Mouse (Mus musculus): ENCODE data around the gene Pgs1. TPM values are rescaled to one million over a fixed set of nuclear protein-coding genes. Genes with fewer than 3 reads are reported as not detected.
A peak's percentile ranks its signal among the peaks of the same experiment; 100 is the strongest.

Gene Pgs1
- polyA plus RNA-seq, 1 experiment from 2014 or later, result 40.8 TPM

DNA sequence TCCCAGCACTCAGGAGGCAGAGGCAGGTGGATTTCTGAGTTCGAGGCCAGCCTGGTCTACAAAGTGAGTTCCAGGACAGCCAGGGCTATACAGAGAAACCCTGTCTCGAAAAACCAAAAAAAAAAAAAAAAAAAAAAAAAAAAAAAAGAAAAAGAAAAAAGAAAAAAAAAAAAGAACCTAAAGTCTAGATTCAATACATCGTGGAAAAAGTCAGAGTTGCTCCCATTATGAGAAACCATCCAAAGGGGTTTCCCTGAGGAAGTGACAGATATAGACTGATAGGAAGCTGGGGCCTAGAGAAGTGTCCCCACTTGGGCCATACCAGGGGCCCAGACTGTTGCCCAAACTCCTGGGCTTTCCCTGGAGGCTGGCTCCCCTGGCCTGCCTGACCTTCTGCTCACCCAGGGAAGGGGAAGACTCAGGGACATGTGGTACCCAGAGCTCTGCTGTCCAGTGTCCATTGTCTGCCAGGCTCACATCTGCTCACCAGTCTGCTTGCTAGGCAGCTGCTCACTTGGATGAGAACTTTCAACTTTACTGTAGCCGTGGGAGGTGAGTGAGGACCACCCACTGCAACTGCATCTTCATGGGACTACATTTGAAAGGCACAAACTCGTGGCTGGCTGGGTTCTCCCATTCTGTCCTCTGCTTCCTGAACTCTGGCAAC, 8.3 kb upstream of the Pgs1 start:
- no peak for DNase-seq
- WGBS, result 62% methylated on average over 4 of the region's 5 CpGs
- peaks cover 23% of the 10 kb centered on the region for H3K4me1 ChIP-seq (ENCODE audit: insufficient read depth)
- no peaks in the 10 kb centered on the region for H3K9me3 ChIP-seq (ENCODE audit: low read depth, low read length)
- no peak overlapping the region for H3K27ac ChIP-seq (ENCODE audit: low read depth)
- no peak overlapping the region for H3K4me2 ChIP-seq
- no peaks in the 10 kb centered on the region for H3K27me3 ChIP-seq (ENCODE audit: insufficient read depth, low read length)
- no peak overlapping the region for H3K9ac ChIP-seq
- no peak for TF ChIP-seq CTCF (IDR thresholded peaks at IDR 0.05; ENCODE audit: low read depth)
- H3K36me3 ChIP-seq (ENCODE audit: insufficient read depth), result no peaks in the 10 kb centered on the region
- no peak overlapping the region for H3K4me3 ChIP-seq (ENCODE audit: low read depth, low read length)
- no peak for ATAC-seq (ENCODE audit: insufficient read depth)

DNA sequence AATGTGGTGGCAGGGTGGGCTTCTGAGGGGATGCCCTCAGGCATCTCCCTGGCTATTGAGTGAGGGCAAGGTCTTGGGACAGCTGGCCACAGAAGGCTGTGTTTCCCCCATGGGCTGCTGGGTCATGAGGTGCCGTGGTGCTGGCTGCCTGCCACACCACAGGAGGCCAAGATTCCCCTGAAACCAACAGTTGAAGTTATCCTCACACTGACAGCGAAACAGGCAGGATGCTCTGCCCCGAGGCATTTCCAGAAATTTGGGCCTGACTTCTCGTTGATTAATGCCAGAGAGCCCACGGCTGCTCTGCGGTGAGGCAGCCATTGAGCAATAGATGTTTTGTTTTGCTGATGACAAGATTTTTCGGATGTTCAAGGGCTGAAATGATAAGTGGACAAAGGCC, 6.7 kb upstream of the Pgs1 start:
- H3K4me2 ChIP-seq, result no peak overlapping the region
- no peaks in the 10 kb centered on the region for H3K9me3 ChIP-seq (ENCODE audit: low read depth, low read length)
- peaks cover 17% of the 10 kb centered on the region for H3K4me1 ChIP-seq (ENCODE audit: insufficient read depth)
- H3K9ac ChIP-seq, result no peak overlapping the region
- no peak overlapping the region for H3K4me3 ChIP-seq (ENCODE audit: low read depth, low read length)
- DNase-seq (no peak), ATAC-seq (ENCODE audit: insufficient read depth) (no peak)
- no peak overlapping the region for H3K27ac ChIP-seq (ENCODE audit: low read depth)
- no peaks in the 10 kb centered on the region for H3K27me3 ChIP-seq (ENCODE audit: insufficient read depth, low read length)
- TF ChIP-seq CTCF (IDR thresholded peaks at IDR 0.05; ENCODE audit: low read depth), result no peak
- no peaks in the 10 kb centered on the region for H3K36me3 ChIP-seq (ENCODE audit: insufficient read depth)
- WGBS, result 50% methylated on average over 7 of the region's 7 CpGs

DNA sequence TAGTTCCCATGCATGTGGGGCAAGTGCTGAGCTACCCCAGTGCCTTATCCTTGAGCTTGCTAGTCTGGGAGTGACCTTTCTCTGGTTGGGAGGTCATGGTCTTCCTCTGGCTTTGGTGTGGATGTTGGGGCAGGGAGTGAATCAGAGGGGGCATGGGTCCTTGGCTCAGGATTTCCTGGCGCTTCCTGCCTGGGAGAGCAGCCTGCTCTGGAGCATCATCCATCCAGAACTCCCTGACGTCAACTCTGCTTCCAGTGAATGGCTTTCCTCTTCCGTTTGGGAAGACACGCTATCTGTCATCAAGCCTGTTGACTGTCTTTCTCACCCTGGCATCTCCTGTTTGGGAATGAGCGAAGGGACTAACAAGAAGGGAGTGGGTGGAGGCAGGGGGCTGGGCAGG, 3.7 kb upstream of the Pgs1 start:
- H3K36me3 ChIP-seq (ENCODE audit: insufficient read depth), result no peaks in the 10 kb centered on the region
- 51% methylated on average over 5 of the region's 5 CpGs for WGBS
- H3K4me1 ChIP-seq (ENCODE audit: insufficient read depth), result 0 out of 2 replicates have a peak, but pooled peaks cover 4% of the 10 kb centered on the region
- TF ChIP-seq CTCF (IDR thresholded peaks at IDR 0.05; ENCODE audit: low read depth), result no peak
- H3K9ac ChIP-seq, result no peak overlapping the region
- no peak overlapping the region for H3K4me2 ChIP-seq
- H3K9me3 ChIP-seq (ENCODE audit: low read depth, low read length), result no peaks in the 10 kb centered on the region
- H3K27ac ChIP-seq (ENCODE audit: low read depth), result no peak overlapping the region
- no peak for ATAC-seq (ENCODE audit: insufficient read depth)
- H3K27me3 ChIP-seq (ENCODE audit: insufficient read depth, low read length), result no peaks in the 10 kb centered on the region
- no peak overlapping the region for H3K4me3 ChIP-seq (ENCODE audit: low read depth, low read length)
- peak; percentile 27 for DNase-seq

DNA sequence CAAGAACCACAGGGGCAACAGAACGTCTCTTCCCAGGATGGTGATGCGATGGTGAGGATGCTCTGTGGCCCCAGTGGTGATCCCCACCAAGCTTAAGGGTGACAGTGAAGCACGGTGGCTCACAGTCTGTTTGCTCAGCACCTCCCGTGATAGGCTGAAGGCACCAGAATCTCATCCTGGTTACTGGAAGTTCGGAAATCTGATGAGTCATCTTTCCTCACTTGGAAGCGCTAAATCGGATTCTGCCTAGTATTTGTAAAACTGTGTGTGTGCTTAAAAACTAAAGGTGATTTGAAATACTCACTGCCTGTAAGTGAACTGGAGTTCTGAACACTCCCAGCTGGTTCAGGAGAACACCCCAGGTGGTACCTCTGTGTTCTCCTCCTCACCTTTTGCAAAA, 2.3 kb upstream of the Pgs1 start:
- no peak overlapping the region for H3K4me2 ChIP-seq
- 56% methylated on average over 7 of the region's 7 CpGs for WGBS
- no peak for TF ChIP-seq CTCF (IDR thresholded peaks at IDR 0.05; ENCODE audit: low read depth)

DNA sequence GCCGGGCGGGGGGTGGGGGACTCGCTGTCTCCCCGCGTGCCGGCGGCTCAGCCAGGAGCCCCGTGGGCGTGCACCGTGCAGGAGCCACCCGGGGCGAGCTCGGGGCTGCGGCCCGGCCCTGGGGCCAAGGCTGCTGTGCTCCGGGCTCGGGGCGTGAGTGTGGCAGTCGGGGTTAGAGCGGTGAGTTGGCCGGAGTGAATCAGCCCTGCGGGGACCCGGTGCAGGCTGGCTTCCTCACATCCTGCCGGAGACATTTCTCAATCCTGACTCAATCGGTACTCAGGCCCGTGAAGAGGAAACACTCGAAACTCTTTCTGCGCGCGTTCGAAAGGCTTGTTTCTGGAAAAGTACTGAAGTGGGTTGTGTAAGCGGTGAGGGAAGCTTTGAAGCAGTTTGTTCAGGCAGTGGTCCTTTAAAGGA, 950 bp downstream of the Pgs1 start:
- Histone ChIP-seq H3K4me1 (ENCODE audit: insufficient read depth) (0 out of 2 replicates have a peak, but pooled peaks cover 11% of the 10 kb centered on the region), H3K27ac (ENCODE audit: low read depth) (peak overlapping the region; percentile 85), H3K36me3 (ENCODE audit: insufficient read depth) (no peaks in the 10 kb centered on the region), H3K9me3 (ENCODE audit: low read depth, low read length) (no peaks in the 10 kb centered on the region), H3K9ac (peak overlapping the region; percentile 91), H3K4me3 (ENCODE audit: low read depth, low read length) (peak overlapping the region; percentile 99), H3K4me2 (peak overlapping the region; percentile 85), H3K27me3 (ENCODE audit: insufficient read depth, low read length) (no peaks in the 10 kb centered on the region)
- WGBS, result under 1% methylated on average over 32 of the region's 32 CpGs
- ATAC-seq (ENCODE audit: insufficient read depth), result peak; percentile 76; the same call in 1 of the 2 replicates
- TF ChIP-seq CTCF (IDR thresholded peaks at IDR 0.05; ENCODE audit: low read depth), result no peak
- peak; percentile 61 for DNase-seq

More for the DNA sequence above, 2.3 kb upstream of the Pgs1 start:
- DNase-seq, result no peak
- Histone ChIP-seq H3K27me3 (ENCODE audit: insufficient read depth, low read length) (no peaks in the 10 kb centered on the region), H3K36me3 (ENCODE audit: insufficient read depth) (no peaks in the 10 kb centered on the region), H3K27ac (ENCODE audit: low read depth) (no peak overlapping the region), H3K9me3 (ENCODE audit: low read depth, low read length) (no peaks in the 10 kb centered on the region), H3K4me1 (ENCODE audit: insufficient read depth) (0 out of 2 replicates have a peak, but pooled peaks cover 11% of the 10 kb centered on the region), H3K9ac (no peak overlapping the region), H3K4me3 (ENCODE audit: low read depth, low read length) (no peak overlapping the region)
- no peak for ATAC-seq (ENCODE audit: insufficient read depth)

DNA sequence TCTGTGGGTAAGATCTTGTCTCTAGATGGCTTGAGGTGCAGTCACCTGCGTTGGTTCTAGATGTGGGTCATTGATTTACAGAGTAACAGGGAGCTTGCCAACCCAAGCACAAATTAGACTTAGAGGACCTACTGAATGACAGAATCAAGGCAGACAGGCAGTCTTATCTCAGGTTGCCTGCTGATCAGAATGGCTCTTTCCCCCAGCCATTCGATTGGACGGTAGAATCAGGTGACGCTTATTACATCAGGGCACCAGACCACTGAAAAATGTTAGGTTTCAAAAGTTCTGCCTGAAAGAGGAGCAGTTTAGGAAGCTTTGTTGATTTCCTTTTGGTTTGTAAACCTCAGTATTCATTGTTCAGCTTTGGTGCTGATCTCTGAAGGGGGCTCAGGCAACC, 1.9 kb downstream of the Pgs1 start:
- DNase-seq, result no peak
- 64% methylated on average over 4 of the region's 4 CpGs for WGBS
- 0 out of 2 replicates have a peak, but pooled peaks cover 11% of the 10 kb centered on the region for H3K4me1 ChIP-seq (ENCODE audit: insufficient read depth)

DNA sequence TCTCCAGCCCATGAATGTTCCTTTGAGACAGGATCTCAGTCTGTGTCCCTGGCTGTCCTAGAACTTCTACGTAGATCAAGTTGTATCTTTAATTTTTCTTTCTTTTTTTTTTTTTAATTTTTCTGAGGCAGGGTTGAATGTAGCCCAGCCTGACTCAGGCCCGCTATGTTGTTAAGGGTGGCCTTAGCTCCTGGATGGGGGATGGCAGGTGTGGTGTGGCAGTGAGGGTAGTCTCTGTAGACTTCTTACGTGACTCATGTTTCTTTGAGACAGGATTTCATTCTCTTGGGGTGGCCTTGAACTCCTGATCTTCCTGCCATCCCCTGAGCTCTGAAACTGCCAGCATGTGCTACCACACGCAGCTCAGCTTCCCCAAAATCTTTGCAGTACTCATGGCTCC, 3.1 kb downstream of the Pgs1 start:
- Histone ChIP-seq H3K9ac (no peak overlapping the region), H3K4me1 (ENCODE audit: insufficient read depth) (peaks cover 16% of the 10 kb centered on the region; the same call in 1 of the 2 replicates), H3K4me3 (ENCODE audit: low read depth, low read length) (no peak overlapping the region), H3K4me2 (no peak overlapping the region), H3K36me3 (ENCODE audit: insufficient read depth) (no peaks in the 10 kb centered on the region), H3K9me3 (ENCODE audit: low read depth, low read length) (no peaks in the 10 kb centered on the region), H3K27ac (ENCODE audit: low read depth) (no peak overlapping the region), H3K27me3 (ENCODE audit: insufficient read depth, low read length) (no peaks in the 10 kb centered on the region)
- ATAC-seq (ENCODE audit: insufficient read depth) (no peak), DNase-seq (no peak)
- 85% methylated on average over 4 of the region's 4 CpGs for WGBS
- TF ChIP-seq CTCF (IDR thresholded peaks at IDR 0.05; ENCODE audit: low read depth), result no peak

More for the DNA sequence above, 1.9 kb downstream of the Pgs1 start:
- H3K27me3 ChIP-seq (ENCODE audit: insufficient read depth, low read length), result no peaks in the 10 kb centered on the region
- no peak for TF ChIP-seq CTCF (IDR thresholded peaks at IDR 0.05; ENCODE audit: low read depth)
- H3K9me3 ChIP-seq (ENCODE audit: low read depth, low read length), result no peaks in the 10 kb centered on the region
- H3K9ac ChIP-seq, result peak overlapping the region; percentile 91; the same call in 1 of the 2 replicates
- no peak for ATAC-seq (ENCODE audit: insufficient read depth)
- H3K4me3 ChIP-seq (ENCODE audit: low read depth, low read length), result peak overlapping the region; percentile 99
- no peak overlapping the region for H3K27ac ChIP-seq (ENCODE audit: low read depth)
- H3K36me3 ChIP-seq (ENCODE audit: insufficient read depth), result no peaks in the 10 kb centered on the region
- peak overlapping the region; percentile 85 for H3K4me2 ChIP-seq
